Mouse (Mus musculus) thymus, adult 2 months (tissue): ENCODE data around the gene Gm17571. TPM values are rescaled to one million over a fixed set of nuclear protein-coding genes. Genes with fewer than 3 reads are reported as not detected.

Experiments used
- DNase-seq: peaks from one replicate; pipeline ENCODE4 v3.0.0; 2021
- H3K27ac ChIP-seq: fragments of 200-500 bp; 2 replicates; pipeline ENCODE4 v1.5.1; 2012; ENCODE audit warnings: low read length, control low read depth; ENCODE audit not compliant: control insufficient read depth, insufficient read depth
- H3K27me3 ChIP-seq: fragments of 200-500 bp; 2 replicates; pipeline ENCODE4 v1.6.1; 2012; ENCODE audit warnings: mild to moderate bottlenecking, low read length, moderate library complexity, mixed read lengths; ENCODE audit not compliant: control insufficient read depth, insufficient read depth
- H3K36me3 ChIP-seq: fragments of 200-500 bp; 2 replicates; pipeline ENCODE4 v1.6.1; 2012; ENCODE audit warnings: mild to moderate bottlenecking, low read length, moderate library complexity; ENCODE audit not compliant: control insufficient read depth, insufficient read depth
- H3K4me1 ChIP-seq: fragments of 200-500 bp; replicated peaks from 2 replicates; pipeline ENCODE4 v1.6.1; 2012; ENCODE audit warnings: low read length; ENCODE audit not compliant: control insufficient read depth, insufficient read depth
- H3K4me3 ChIP-seq: fragments of 200-500 bp; 2 replicates; pipeline ENCODE4 v1.5.1; 2012; ENCODE audit warnings: mild to moderate bottlenecking, low read length, control low read depth, moderate library complexity; ENCODE audit not compliant: control insufficient read depth, insufficient read depth
- CTCF ChIP-seq: fragments of 200-500 bp; IDR thresholded peaks from 2 replicates; pipeline ENCODE4 v1.5.1; 2012; ENCODE audit warnings: mild to moderate bottlenecking, control low read depth, low read length, moderate library complexity, borderline replicate concordance; ENCODE audit not compliant: control insufficient read depth, poor library complexity, insufficient read depth; ENCODE audit errors: extremely low read depth
- POLR2A ChIP-seq: fragments of 200-500 bp; IDR thresholded peaks from 2 replicates; pipeline ENCODE4 v1.6.1; 2012; ENCODE audit warnings: mild to moderate bottlenecking, low read length, control low read depth, moderate library complexity; ENCODE audit not compliant: control insufficient read depth, poor library complexity, insufficient read depth; ENCODE audit errors: extremely low read depth
- WGBS: fragments of 180-500 bp; shearing (Covaris S2); methylation state at CpG from one replicate; pipeline ENCODE4 v1.1.7; 2018; 5-methylcytosine and 5-hydroxymethylcytosine counted together
- polyA plus RNA-seq: library from polyadenylated mRNA; depleted of rRNA; stranded (reverse); fragments of >200 nt; gene quantifications from 2 replicates; pipeline ENCODE4 v1.2.3, GENCODE M21; 2012

Gene Gm17571
- polyA plus RNA-seq, 1 experiment = not detected

DNA sequence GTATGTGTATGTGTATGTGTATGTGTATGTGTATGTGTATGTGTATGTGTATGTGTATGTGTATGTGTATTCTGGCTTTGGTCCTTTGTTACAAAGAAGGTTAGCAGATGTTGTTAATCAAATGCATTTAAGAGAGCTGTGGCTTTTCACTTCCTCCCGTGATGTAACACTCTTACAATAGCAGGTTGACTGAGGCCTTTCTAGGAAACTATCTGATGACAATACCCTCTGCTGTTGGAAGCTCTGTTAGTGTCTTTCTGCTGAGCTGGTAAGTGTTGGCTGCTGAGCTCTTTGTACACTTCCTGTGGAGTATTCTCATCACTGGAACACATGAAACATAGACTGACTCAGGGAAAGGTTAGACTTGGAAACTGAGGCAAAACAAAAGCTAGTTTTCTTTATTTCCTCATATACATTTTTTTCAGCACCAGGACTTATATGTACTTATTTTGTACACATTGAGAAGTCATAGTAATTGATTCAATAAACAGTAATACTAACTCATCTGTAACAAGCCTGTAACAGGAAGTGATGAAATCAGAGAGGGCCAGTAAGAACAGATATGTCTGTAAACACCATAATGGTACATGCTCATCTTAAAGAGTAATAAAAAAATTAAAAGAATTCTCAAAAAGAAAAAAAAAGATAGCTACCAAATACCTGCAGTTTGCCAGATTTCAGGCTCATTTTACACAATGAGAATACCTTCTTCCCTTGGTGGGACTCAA lies 2.9 kb downstream of the Gm17571 start:
- WGBS = 4% methylated on average over 1 of the region's 1 CpGs
- no peak overlapping the region for H3K27ac ChIP-seq
- TF ChIP-seq CTCF (no peak), POLR2A (no peak)
- H3K36me3 ChIP-seq = no peaks in the 10 kb centered on the region
- no peak for DNase-seq
- H3K27me3 ChIP-seq = no peaks in the 10 kb centered on the region
- peaks cover 6% of the 10 kb centered on the region for H3K4me1 ChIP-seq
- no peak overlapping the region for H3K4me3 ChIP-seq

DNA sequence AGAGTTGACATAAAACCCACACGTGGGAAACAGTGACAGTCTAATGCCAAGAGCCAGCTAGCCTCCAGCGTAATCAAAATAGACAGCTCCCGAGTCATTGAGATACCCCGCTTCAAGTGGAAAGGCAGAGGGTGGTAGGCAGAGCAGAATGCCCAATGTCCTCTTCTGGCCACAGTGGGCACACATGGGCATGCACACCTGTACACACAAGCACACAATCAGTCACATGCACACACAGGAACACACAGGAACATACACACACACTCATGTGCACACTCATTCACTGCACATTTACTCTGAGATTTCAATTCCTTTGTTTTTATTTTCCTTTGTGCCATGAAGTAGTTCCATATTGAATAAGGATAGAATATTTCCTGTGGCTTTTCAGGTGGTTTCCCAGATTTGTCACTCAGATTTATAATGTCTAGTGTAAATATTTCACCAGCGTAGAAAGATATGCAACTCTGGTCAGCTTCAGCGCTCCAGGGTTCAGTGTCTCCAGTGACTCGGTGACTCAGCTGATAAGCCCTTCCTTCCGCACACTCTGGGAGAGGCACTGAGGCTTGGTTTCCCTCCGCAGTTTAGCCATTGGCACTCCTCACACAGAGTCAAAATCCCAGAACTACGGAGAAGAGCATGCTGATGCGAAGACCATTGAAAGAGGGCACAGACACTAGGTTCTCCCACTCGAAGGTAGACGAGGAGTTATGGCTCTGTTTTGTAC lies 4.4 kb downstream of the Gm17571 start:
- Histone ChIP-seq H3K4me3 (no peak overlapping the region), H3K36me3 (no peaks in the 10 kb centered on the region), H3K4me1 (peaks cover 6% of the 10 kb centered on the region), H3K27me3 (no peaks in the 10 kb centered on the region), H3K27ac (no peak overlapping the region; the same call in 1 of the 2 replicates)
- WGBS = 70% methylated on average over 13 of the region's 13 CpGs
- no peak for DNase-seq
- TF ChIP-seq CTCF (no peak), POLR2A (no peak)

DNA sequence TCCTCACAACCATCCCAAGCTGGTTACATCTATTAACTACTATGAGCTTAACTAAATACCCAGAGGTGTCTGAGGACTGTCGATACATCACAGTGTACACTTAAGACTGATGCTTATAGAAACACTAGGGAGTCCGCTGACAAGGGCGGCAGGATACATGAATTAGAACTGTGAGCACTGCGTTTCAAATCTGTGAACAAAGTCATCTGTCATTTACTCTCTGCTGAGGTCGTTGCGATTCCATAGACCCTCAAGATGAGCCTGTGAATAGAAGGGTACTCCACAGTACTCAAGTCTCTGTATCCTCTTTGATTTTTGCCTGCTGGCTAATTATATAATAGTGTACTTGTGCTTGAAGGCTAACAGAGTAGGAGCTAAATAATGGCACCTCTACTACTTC lies 5.6 kb downstream of the Gm17571 start:
- no peaks in the 10 kb centered on the region for H3K36me3 ChIP-seq
- no peak for DNase-seq
- H3K27ac ChIP-seq = no peak overlapping the region
- H3K4me1 ChIP-seq = peaks cover 6% of the 10 kb centered on the region
- no peak for TF ChIP-seq CTCF
- no peak for TF ChIP-seq POLR2A
- 96% methylated on average over 6 of the region's 6 CpGs for WGBS
- H3K27me3 ChIP-seq = no peaks in the 10 kb centered on the region
- H3K4me3 ChIP-seq = no peak overlapping the region

DNA sequence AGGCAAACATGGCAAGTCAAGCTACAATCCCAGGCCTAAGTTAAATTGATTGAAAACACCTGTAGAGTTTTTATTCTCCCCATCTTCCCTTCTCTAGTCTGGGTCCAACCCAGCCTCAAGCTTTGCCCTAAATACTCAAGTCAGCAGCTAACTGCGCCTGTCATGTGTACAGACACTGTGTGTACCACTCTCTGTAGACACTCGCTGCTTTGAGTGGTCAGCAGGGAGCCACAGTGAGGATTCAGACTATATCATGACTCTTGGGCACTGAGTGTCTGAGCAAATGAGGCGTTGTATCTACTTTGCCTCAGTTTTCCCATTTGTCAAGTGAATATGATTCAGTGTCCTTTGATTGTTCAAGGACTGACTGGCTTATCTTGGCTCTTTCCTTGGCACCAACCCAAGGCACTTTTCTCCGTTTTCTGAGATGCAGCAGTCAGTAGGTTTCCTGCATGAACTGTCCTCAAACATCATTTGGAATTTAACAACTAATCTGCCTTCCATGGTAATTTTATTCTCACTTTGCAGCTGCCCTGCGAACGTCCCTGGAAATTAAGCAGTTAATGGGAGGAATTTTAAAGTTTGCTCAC lies 13.0 kb downstream of the Gm17571 start:
- 96% methylated on average over 6 of the region's 6 CpGs for WGBS
- Histone ChIP-seq H3K4me1 (0 out of 2 replicates have a peak, but pooled peaks cover 2% of the 10 kb centered on the region), H3K27me3 (no peaks in the 10 kb centered on the region), H3K36me3 (no peaks in the 10 kb centered on the region), H3K27ac (no peak overlapping the region), H3K4me3 (no peak overlapping the region)
- TF ChIP-seq POLR2A (no peak), CTCF (no peak)
- DNase-seq = no peak

DNA sequence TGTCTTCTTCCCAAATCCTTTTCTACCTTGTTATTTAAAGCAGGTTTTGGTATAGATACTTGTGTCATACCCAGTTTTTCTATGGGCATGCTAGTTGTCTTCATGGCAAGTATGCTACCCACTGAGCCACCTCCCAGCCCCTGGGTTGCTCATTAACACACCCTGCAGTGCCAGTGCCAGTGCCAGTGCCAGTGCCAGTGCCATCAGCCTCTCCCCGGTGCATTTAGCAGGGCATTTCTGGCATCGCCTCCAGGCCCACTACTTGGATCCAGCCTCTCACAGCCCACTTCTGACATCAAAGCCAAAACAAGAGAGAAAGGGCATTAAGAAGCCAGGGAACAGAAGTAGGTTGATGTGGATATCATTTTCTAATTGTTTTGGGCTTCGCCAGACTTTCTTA lies 14.9 kb downstream of the Gm17571 start:
- H3K27me3 ChIP-seq = no peaks in the 10 kb centered on the region
- 0 out of 2 replicates have a peak, but pooled peaks cover 2% of the 10 kb centered on the region for H3K4me1 ChIP-seq
- WGBS = 98% methylated on average over 3 of the region's 3 CpGs
- TF ChIP-seq POLR2A (no peak), CTCF (no peak)
- no peak for DNase-seq
- H3K4me3 ChIP-seq = no peak overlapping the region
- H3K36me3 ChIP-seq = no peaks in the 10 kb centered on the region
- H3K27ac ChIP-seq = no peak overlapping the region

DNA sequence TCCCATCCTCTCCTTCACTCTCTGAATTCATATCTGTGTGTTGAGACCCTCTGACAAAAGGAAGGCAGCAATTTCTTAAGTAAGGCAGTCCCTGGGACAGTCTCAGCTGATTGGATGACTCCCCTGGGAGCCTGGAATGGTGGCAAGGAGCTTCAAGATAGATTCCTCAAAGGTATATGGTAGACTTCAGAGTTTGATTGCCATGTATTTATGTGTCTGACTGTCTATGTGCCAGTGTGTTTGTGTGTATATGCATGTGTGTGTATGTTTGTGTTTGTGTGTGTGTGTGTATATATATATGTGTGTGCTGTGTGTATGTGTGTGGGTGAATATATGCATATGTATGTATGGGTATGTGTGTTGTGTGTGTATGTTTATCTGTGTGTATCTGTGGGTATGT lies 15.8 kb downstream of the Gm17571 start:
- no peak for DNase-seq
- no peak for TF ChIP-seq POLR2A
- no peak for TF ChIP-seq CTCF
- H3K4me1 ChIP-seq = 0 out of 2 replicates have a peak, but pooled peaks cover 2% of the 10 kb centered on the region
- no peak overlapping the region for H3K4me3 ChIP-seq
- no peaks in the 10 kb centered on the region for H3K36me3 ChIP-seq
- H3K27ac ChIP-seq = no peak overlapping the region
- no peaks in the 10 kb centered on the region for H3K27me3 ChIP-seq
